Mouse (Mus musculus) stomach, postnatal 0 days (tissue): ENCODE measurements around the gene Tmem25. TPM values are rescaled to one million over a fixed set of nuclear protein-coding genes. Genes with fewer than 3 reads are reported as not detected.
A peak's percentile ranks its signal among the peaks of the same experiment; 100 is the strongest.

ENCODE experiments used
- ATAC-seq: fragments of 200-750 bp; cut with Nextera tagmentation; 2 replicates; pipeline ENCODE4 v1.8.0; 2017; ENCODE audit not compliant: low FRiP score, low TSS enrichment
- DNase-seq: peaks from one replicate; pipeline ENCODE4 v3.0.0-alpha.2; 2016; ENCODE audit warnings: low spot score
- H3K27ac ChIP-seq: fragments of 300-500 bp; sonication (generic); replicated peaks from 2 replicates; pipeline ENCODE4 v1.5.1; 2014; ENCODE audit warnings: mild to moderate bottlenecking, control low read depth
- H3K27me3 ChIP-seq: fragments of 300-500 bp; sonication (generic); 2 replicates; pipeline ENCODE4 v1.6.1; 2014; ENCODE audit warnings: low read length; ENCODE audit not compliant: control insufficient read depth, insufficient read depth
- H3K36me3 ChIP-seq: fragments of 300-500 bp; sonication (generic); 2 replicates; pipeline ENCODE4 v1.6.1; 2014; ENCODE audit warnings: low read length, mixed read lengths; ENCODE audit not compliant: control insufficient read depth, insufficient read depth
- H3K4me1 ChIP-seq: fragments of 300-500 bp; sonication (generic); replicated peaks from 2 replicates; pipeline ENCODE4 v1.6.1; 2014; ENCODE audit warnings: antibody characterized with exemption; ENCODE audit not compliant: control insufficient read depth, insufficient read depth
- H3K4me2 ChIP-seq: fragments of 300-500 bp; sonication (generic); replicated peaks from 2 replicates; pipeline ENCODE4 v1.6.1; 2014; ENCODE audit warnings: low read depth, mild to moderate bottlenecking, control low read depth, moderate library complexity
- H3K4me3 ChIP-seq: fragments of 300-500 bp; sonication (generic); 2 replicates; pipeline ENCODE4 v1.5.1; 2014; ENCODE audit warnings: low read depth, low read length, control low read depth
- H3K9ac ChIP-seq: fragments of 300-500 bp; sonication (generic); 2 replicates; pipeline ENCODE4 v1.6.1; 2014; ENCODE audit warnings: mild to moderate bottlenecking, low read length, control low read depth, mixed read lengths
- H3K9me3 ChIP-seq: fragments of 300-500 bp; sonication (generic); 2 replicates; pipeline ENCODE4 v1.6.1; 2016; ENCODE audit warnings: low read length; ENCODE audit not compliant: control insufficient read depth
- CTCF ChIP-seq: IDR thresholded peaks from 2 replicates; pipeline ENCODE4 v1.5.1; 2016; ENCODE audit warnings: antibody characterized with exemption, low read depth, mild to moderate bottlenecking, moderate library complexity
- EP300 ChIP-seq: optimal IDR thresholded peaks from 2 replicates; pipeline ENCODE3; 2016; ENCODE audit warnings: antibody characterized with exemption
- WGBS: fragments of 180-500 bp; shearing (Covaris S2); extraction: QIAGEN DNeasy Blood & Tissue Kit; methylation state at CpG from one replicate; pipeline ENCODE4 v1.1.7; 2014; 5-methylcytosine and 5-hydroxymethylcytosine counted together
- polyA plus RNA-seq: library from polyadenylated mRNA; unstranded; fragments of >200 nt; fragmentation: Nextera tagmentation; extraction: Ambion mirVana; gene quantifications from 2 replicates; pipeline ENCODE4 v1.2.1, GENCODE M21; 2015

Gene Tmem25
- 1.7 and 1.9 TPM in 2 replicates for polyA plus RNA-seq

DNA sequence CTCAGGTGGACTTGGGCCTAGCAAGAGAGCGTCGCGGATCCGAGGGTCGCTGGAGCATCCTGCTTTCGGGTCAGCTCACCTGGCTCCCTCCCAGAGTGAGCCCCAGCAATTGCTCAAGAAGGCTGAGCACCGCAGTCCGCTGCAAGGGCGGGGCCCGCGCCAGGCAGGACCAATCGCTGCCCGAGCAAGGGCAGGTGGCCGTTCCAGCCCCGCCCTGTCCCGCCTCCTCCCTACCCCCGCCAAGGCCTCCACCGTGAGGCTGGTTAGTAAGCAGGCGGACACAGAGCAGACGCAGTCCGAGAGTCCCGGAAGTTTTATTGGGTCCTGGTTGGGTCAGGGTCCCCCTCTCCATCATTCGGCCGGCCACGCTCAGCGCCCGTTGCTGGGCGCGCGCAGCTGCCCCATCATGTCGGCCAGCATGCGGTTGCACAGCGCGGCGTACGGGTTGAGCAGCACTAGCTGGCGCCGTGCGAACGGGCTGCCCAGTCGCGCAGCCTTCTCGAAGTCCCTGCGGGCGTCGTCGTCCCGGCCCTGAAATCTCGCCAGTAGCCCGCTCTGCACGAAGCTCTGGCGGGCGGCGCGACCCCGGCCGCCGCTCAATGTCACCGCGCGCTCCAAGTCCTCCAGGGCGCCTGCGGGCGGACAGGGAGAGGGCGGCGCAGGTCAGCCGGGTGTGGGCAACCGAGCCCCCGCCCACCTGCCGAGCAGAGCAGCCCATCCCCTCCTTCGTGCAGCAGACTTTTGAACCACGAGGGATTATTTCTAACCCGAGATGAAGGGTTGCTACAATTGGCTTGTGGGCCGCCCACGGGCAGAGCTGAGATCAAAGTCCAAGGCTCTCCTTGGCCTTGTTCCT lies at the start of gene Tmem25:
Gene Tmem25, minus strand, starts transcription at position 206 of the 856 bp plus-strand sequence.
- Histone ChIP-seq H3K9ac (peak within 1 kb of the TSS; percentile 71), H3K9me3 (no peaks in the 10 kb centered on the region), H3K4me2 (peak within 1 kb of the TSS; percentile 96), H3K4me1 (no peaks in the 10 kb centered on the region), H3K4me3 (peak within 1 kb of the TSS; percentile 52), H3K27ac (peak within 1 kb of the TSS; percentile 85), H3K27me3 (no peaks in the 10 kb centered on the region), H3K36me3 (no peaks in the 10 kb centered on the region)
- TF ChIP-seq CTCF (no peak), EP300 (no peak)
- WGBS = under 1% methylated on average over 71 of the region's 75 CpGs
- ATAC-seq (peak; percentile 93), DNase-seq (peak; percentile 94)

GRCm38 (mm10) chr9:44847446-44847845 lies 48.3 kb upstream of the Tmem25 start:
- TF ChIP-seq CTCF = no peak
- TF ChIP-seq EP300 = no peak
- Histone ChIP-seq H3K4me1 (no peaks in the 10 kb centered on the region), H3K9me3 (no peaks in the 10 kb centered on the region), H3K36me3 (peaks cover 29% of the 10 kb centered on the region), H3K9ac (no peak overlapping the region), H3K27me3 (no peaks in the 10 kb centered on the region), H3K4me2 (no peak overlapping the region), H3K4me3 (no peak overlapping the region), H3K27ac (no peak overlapping the region)
- ATAC-seq (no peak), DNase-seq (no peak)
- WGBS = 69% methylated on average over 6 of the region's 6 CpGs

DNA sequence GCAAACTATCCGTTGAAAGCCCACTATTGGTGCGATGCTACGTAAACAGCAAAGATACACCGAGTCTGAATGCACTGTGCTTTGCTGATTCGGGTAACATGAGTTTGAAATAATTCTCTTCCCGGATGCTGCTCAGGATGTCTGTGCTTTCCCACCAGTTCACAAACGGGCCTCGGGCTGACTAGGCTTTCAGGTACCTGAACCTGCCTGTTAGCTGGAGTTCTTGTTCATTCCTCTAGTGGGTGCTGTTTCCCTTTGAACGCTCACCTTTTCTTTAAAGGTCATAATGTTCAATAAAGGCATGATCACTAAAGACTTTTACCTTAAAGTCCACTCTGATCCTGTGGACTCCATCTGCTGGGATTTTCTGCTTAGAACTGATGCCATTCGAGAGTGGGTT lies 42.1 kb upstream of the Tmem25 start:
- no peak for ATAC-seq
- no peaks in the 10 kb centered on the region for H3K27me3 ChIP-seq
- WGBS = 83% methylated on average over 10 of the region's 10 CpGs
- peak; percentile 74 for TF ChIP-seq CTCF
- TF ChIP-seq EP300 = no peak
- peaks cover 36% of the 10 kb centered on the region for H3K36me3 ChIP-seq
- DNase-seq = no peak
- H3K4me3 ChIP-seq = no peak overlapping the region
- no peak overlapping the region for H3K4me2 ChIP-seq
- no peak overlapping the region for H3K9ac ChIP-seq
- no peaks in the 10 kb centered on the region for H3K4me1 ChIP-seq
- no peak overlapping the region for H3K27ac ChIP-seq
- H3K9me3 ChIP-seq = no peaks in the 10 kb centered on the region

DNA sequence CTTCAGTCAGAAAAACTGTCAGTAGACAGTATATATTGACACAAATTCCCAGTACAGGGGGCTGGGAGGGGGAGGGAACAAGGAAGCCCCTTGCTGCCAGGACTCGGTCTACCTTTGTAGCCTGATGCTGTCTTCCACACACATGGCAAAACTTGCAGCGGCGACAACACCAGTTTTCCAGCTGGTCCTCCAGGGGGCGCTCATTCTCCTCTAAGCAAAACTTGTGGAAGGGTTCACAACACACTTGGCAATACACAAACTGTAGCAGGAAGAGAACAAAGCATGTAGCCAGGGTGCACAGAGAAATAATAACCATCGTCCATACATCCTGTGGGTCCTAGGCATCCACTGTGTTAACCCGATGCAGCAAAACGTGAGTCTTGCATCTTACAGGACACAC lies 37.3 kb upstream of the Tmem25 start:
- Histone ChIP-seq H3K27ac (no peak overlapping the region), H3K4me1 (no peaks in the 10 kb centered on the region), H3K9ac (no peak overlapping the region), H3K27me3 (no peaks in the 10 kb centered on the region), H3K4me2 (no peak overlapping the region), H3K4me3 (no peak overlapping the region), H3K36me3 (peaks cover 40% of the 10 kb centered on the region), H3K9me3 (no peaks in the 10 kb centered on the region)
- no peak for TF ChIP-seq EP300
- peak; percentile 83 for TF ChIP-seq CTCF
- DNase-seq = peak; percentile 79
- WGBS = 47% methylated on average over 7 of the region's 7 CpGs
- ATAC-seq = peak; percentile 23; the same call in 1 of the 2 replicates

DNA sequence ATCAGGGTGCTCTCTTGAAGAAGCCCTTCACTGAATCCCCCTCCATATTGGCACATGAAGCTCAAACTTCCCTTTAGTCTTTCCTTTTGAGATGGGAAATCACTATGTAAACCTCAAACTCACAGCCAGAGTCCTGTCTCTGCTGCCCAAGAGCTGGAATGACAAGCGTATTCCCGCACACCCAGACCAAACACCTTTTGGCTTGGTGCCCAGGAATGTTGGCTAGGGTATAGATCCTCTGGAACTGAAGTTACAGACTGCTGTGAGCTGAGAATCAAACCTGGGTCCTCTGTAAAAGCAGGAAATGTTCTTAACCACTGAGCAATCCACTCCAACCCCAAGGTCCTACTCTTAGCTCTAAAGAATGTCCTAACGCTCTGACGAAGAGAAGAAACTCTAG lies 33.2 kb upstream of the Tmem25 start:
- H3K9ac ChIP-seq = no peak overlapping the region
- H3K36me3 ChIP-seq = peaks cover 45% of the 10 kb centered on the region
- H3K27ac ChIP-seq = no peak overlapping the region
- H3K4me3 ChIP-seq = no peak overlapping the region
- no peaks in the 10 kb centered on the region for H3K27me3 ChIP-seq
- WGBS = 66% methylated on average over 4 of the region's 4 CpGs
- H3K9me3 ChIP-seq = no peaks in the 10 kb centered on the region
- TF ChIP-seq CTCF (no peak), EP300 (no peak)
- H3K4me2 ChIP-seq = no peak overlapping the region
- no peak for ATAC-seq
- peak; percentile 35 for DNase-seq
- no peaks in the 10 kb centered on the region for H3K4me1 ChIP-seq

- Histone ChIP-seq H3K4me1 (no peaks in the 10 kb centered on the region), H3K27ac (no peak overlapping the region), H3K4me2 (no peak overlapping the region), H3K9ac (no peak overlapping the region), H3K36me3 (peaks cover 47% of the 10 kb centered on the region), H3K27me3 (no peaks in the 10 kb centered on the region), H3K9me3 (no peaks in the 10 kb centered on the region), H3K4me3 (no peak overlapping the region)
- ATAC-seq (no peak), DNase-seq (no peak)
- TF ChIP-seq EP300 (no peak), CTCF (no peak)
- WGBS = 83% methylated on average over 2 of the region's 2 CpGs
Measured at GRCm38 (mm10) chr9:44830506-44830905, 31.4 kb upstream of the Tmem25 start.
